Mouse (Mus musculus): ENCODE results near the gene Tlr13.

Tlr13 gene

GRCm38 (mm10) chrX:106142936-106143335 is at the start of gene Tlr13:
TSS of gene Tlr13 (plus strand) at chrX:106143204.
- DNase-seq (ENCODE audit: low read depth, low spot score): no peak

DNA sequence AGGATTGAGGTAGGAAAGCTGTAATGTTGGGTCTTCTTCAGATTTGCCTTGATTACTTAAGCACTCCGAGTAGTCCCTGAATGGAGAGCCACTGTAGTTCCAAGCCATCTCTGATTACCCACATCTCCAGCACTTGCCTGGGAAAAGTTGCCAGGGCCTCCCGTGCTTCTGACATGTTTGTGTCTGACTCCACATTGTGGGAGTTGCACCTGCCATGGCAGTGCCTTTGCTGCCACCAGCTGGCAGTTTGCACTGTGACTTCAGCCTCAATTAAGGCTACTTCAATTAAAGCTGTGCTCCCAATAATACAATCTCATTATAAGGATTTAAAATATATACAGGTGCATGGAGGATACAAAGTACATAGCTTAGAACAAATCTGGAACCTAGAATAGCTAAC is 37.5 kb upstream of the Tlr13 start:
- DNase-seq (ENCODE audit: low read depth, low spot score): no peak

- no peak for DNase-seq (ENCODE audit: low read depth, low spot score)
Measured at GRCm38 (mm10) chrX:106113881-106114280, 29.1 kb upstream of the Tlr13 start.

GRCm38 (mm10) chrX:106114674-106115073 is 28.3 kb upstream of the Tlr13 start:
- DNase-seq (ENCODE audit: low read depth, low spot score): no peak

DNA sequence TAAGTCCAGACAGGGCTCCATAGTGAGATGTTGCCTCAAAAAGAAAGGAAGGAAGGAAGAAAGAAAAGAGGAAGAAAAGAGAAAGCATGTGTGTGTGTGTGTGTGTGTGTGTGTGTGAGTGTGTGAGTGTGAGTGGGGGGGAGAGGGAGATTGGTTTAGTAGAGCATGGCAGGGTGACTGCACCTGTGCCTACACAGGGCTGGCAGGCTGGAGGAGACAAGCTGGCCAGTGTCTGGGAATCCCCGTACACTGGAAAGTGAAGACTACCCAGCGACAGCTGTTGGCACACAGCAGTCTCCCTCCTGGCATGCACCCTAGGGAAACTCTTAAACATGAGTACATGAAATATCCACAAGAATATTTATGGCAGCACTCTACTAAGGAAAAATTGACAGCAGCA is 20.2 kb upstream of the Tlr13 start:
- DNase-seq (ENCODE audit: low read depth, low spot score): no peak

- DNase-seq (ENCODE audit: low read depth, low spot score): no peak
Measured at GRCm38 (mm10) chrX:106128283-106128682, 14.7 kb upstream of the Tlr13 start.

GRCm38 (mm10) chrX:106129877-106130276 is 13.1 kb upstream of the Tlr13 start:
- DNase-seq (ENCODE audit: low read depth, low spot score): no peak

DNA sequence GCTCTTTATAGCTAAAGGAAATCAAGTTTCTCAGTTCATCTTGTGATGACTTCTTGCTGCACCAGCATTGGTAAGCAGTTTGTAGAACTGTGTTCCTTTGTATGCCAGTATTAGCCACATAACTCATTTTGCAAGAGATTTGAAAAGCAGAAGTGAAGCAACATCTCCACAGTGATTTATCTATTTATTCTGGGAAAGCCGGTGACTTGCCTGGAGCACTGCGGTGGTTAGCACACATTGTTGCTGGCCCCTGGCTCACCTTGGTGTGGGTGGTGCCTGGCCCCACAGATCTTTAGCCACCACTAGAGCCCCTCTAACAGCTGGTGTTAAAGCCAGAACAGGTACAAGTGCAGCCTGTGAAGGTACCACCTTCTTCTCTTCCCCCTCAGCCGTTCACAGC is 8.1 kb upstream of the Tlr13 start:
- no peak for DNase-seq (ENCODE audit: low read depth, low spot score)

DNA sequence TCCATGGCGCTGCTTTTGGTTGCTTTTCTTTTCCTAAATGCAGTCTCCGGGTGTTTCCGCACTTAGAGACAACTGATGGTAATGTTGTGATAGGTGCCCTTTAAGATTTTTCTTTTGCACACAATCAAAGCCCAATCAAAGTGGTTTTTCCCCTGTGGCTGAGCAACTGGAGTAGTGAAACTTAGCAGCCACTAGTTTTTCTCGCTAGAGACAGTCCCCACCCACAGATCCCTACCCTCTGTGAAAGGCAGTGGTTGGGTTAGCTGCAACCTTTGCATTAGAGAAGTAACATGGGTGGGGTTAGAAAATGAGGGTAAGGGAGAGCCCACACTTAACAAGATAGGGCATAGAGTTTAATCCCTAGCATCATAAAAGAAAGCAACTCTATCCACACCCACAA is 7.5 kb upstream of the Tlr13 start:
- DNase-seq (ENCODE audit: low read depth, low spot score): no peak

GRCm38 (mm10) chrX:106135916-106136575 is 7.0 kb upstream of the Tlr13 start:
- DNase-seq (ENCODE audit: low read depth, low spot score): no peak

- peak; percentile 26 for DNase-seq (ENCODE audit: low read depth, low spot score)
Measured at GRCm38 (mm10) chrX:106139309-106140070, 3.5 kb upstream of the Tlr13 start.

- no peak for DNase-seq (ENCODE audit: low read depth, low spot score)
Measured at GRCm38 (mm10) chrX:106148185-106148584, 5.2 kb downstream of the Tlr13 start.

DNA sequence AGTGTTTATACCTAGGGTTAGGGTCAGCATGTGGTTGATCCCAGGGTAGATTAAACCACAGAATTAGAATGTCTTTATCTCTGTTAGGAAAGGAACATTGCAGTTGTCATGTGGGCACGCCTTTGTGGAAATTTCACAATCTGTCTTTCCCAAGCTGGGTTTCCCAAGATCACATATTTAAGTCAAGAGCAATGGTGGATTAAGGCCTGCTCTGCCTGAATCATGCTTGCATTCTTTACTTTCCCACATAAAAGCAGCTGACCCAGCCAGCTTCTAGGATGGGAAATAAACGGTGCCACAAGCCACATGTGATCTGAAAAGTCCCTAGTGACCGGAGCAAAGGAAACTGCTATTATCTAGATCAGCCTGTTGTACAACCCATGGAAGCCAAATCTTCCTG is 6.5 kb downstream of the Tlr13 start:
- no peak for DNase-seq (ENCODE audit: low read depth, low spot score)

DNA sequence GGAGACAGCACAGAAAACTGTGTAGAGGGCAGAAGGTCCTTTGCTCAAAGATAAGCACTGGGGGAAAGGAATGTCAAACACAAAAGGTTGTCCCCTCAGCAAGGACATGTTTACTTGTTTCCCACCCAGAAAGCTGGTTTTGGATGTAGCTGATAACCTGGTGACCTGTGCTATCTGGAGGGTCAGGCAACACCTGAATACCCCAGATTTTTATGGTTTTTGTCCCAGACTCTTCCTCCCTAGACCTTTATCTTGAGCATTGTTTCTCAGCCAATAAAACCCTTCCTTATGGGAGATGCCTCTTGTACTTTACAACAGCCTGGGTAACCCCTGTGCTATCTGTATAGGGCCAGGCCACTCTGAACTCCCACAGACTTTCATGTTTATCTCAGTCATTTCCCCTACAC is 11.2 kb downstream of the Tlr13 start:
- DNase-seq (ENCODE audit: low read depth, low spot score): no peak

DNA sequence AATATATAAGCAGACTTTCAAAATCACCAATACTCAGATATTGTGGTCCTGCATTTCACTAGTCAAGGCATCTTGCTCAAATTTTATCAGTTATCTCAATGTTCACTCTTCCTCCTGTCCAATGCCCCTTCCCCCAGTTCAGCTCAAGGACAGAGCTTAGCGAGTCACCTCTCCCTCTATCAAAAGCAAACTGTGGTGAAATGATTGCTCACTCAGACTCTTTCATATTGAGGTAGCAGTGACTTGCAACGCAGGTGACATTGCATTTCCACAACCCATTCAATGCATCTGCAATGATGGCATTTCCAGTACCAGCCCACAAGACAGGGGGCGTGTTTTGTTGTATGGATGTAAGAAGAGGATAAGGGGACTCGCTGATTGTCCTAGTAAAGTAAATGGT is 12.9 kb downstream of the Tlr13 start:
- DNase-seq (ENCODE audit: low read depth, low spot score): no peak

GRCm38 (mm10) chrX:106163995-106164394 is 21.0 kb downstream of the Tlr13 start:
- no peak for DNase-seq (ENCODE audit: low read depth, low spot score)

DNA sequence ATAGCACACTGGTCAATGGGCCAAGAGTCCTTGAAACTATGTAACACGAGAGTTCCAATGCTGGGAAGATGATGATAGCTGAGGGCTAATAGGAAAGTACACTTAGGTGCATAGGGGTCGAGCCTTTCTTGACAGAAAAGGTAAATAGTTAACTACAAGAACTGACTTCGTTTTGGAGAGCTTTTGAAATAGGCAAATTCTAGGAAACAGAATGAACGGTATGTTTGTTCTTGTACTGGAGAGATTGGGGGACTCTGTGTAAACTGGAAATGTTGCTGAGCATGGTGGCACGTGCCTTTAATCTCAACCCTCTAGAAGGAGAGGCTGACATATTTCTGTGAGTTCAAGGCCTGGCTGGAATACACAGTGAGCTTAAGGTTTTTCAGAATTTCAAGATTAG is 21.6 kb downstream of the Tlr13 start:
- DNase-seq (ENCODE audit: low read depth, low spot score): no peak

DNA sequence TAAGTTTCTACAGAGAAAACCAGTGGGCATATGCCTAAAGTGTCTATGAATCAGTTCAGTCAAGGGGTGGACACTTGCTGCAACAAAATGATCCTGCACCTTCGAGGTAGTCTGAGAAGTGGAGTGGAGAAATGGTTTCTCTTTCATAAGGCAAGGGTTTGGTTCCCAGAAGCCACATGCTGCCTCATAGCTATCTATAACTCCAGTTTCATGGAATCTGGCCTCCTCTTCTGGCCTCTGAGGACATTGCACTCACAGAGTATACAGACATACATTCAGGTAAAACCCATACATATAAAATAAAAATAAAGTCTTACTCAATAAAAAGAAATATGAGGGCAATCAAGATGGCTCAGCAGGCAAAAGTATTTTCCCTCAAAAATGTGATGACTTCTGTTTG is 22.1 kb downstream of the Tlr13 start:
- no peak for DNase-seq (ENCODE audit: low read depth, low spot score)

DNA sequence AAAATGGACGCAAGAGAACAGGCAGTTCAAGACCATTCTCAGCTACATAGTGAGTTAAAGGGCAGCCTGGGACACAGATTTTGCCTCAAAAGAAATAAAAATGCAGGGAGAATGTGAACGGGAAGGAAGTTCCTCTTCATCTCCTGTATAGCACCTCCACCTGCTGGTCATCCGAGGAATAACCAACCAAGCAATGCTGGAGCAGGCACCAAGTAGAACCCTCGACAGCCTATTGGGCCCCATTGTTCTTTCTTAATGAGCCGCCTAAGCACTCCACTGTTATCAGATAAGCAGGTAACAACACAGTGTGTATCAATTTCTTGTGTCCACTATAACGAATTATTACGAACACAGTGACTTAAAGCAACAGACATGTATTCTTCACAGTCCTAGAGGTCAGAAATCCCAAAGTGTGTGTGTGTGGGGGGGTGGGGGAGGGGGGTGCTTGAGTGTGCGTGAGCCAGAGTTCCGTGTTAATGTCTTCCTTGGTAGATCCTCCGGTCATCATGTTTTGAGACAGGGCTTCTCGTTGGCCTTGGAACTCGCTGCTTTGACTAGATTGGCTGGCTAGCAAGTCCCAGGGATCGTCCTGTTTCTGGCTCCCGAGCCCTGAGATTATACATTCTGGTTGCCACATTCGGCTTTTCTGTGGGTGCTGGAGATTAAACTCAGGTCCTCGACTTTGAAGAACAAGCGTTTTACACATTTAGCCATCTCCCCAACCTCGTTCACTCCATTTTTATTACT is 28.3 kb downstream of the Tlr13 start:
- DNase-seq (ENCODE audit: low read depth, low spot score): peak; percentile 48

DNA sequence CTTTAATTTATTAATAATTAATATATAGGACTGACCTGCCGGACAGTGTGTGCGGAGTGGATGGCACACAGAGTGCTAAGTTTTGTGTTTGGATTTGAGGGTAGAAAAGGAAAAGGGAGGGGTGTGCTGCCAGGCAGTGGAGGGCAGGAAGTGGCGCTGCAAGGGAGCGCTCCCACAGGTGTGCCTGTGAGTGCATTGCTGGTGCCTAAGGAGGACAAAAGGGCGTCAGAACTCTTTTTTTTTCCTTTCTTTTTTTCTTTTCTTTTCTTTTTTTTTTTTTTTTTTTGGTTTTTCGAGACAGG is 28.8 kb downstream of the Tlr13 start:
- DNase-seq (ENCODE audit: low read depth, low spot score): no peak

DNA sequence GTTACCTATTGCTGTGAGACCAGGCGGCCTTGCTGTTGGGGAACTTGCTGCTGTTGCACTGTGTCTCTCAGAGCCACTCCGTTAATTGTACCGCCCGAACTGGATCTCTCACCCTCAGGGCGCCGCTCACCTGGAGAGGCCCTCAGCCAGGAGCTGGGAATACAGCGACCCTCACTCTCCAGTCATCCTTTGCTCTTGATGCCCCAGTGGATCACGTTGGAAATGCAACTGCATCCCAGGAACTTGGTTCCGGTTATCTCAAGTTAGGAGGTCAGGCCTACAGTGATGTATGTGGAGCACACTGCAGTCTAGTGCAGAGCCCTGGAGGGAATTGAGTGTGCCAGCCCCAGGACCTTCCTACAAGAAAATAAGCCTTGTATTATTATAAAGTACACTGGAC is 33.3 kb downstream of the Tlr13 start:
- DNase-seq (ENCODE audit: low read depth, low spot score): no peak

- DNase-seq (ENCODE audit: low read depth, low spot score): no peak
Measured at GRCm38 (mm10) chrX:106184279-106184678, 41.3 kb downstream of the Tlr13 start.

DNA sequence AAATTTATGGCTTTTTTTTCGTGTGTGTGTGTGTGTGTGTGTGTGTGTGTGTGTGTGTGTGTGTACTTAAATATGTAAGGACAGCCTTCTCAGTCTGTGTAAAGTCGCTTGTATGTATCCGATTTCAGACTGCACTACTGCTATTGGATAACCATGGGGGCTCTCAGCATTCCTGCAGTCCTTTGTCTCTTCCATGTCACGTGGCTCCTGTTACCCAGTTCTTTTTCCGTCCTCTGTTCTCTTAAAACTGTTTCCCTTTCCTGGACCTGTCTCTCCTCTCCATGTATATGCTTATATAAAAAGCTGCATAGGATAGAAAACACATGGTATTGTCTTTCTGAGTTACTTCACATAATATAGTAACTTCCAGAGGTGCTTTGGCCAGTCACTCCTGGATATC is 42.7 kb downstream of the Tlr13 start:
- DNase-seq (ENCODE audit: low read depth, low spot score): no peak

Measured in telencephalon, adult 2 months (tissue).